ENCODE assay signal across 15 mouse cellular contexts in the genomic region with DNA sequence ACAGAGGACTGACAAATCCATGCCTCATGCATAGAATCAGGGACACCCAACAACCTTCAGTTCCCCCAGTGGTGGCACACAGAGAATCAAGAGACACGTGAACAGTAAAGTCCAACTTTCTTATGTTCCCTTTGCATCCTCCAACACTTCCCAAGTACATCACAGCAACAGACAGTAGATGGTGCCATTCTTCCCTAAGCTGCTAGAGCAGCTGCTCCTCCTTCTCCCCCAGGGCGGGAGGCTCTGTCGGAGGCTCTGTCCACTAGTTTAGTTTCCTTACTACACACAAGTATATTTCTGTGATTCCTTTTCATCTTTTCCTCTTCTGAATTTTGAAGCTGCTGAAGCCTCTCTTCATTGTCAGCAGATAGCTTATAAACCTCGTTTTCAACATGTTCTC.
A peak's percentile ranks its signal among the peaks of the same experiment; 100 is the strongest.
DNase-seq lines count a peak whose midpoint lies in the region; ATAC-seq and TF ChIP-seq lines count a peak whose summit lies in the region.
"Had no signal": no experiment of that assay in that cellular context is flagged by ENCODE, and none has a peak within 500 bp of the region (broad histone marks: within the 10 kb centered on the region; RNA-seq: fewer than 3 reads in every experiment).

No protein-coding gene starts in this region.

- H3K27me3 ChIP-seq in lung, embryonic 14.5 days (ENCODE audit: insufficient read depth, low read length), result no peaks in the 10 kb centered on the region
- no peaks in the 10 kb centered on the region for H3K27me3 ChIP-seq in liver, embryonic 12.5 days (replicated peaks)
- H3K27me3 ChIP-seq: intestine, embryonic 15.5 days; liver, embryonic 13.5 days had no signal

- no peaks in the 10 kb centered on the region for H3K36me3 ChIP-seq in lung, embryonic 14.5 days (ENCODE audit: insufficient read depth)
- no peaks in the 10 kb centered on the region for H3K36me3 ChIP-seq in liver, embryonic 12.5 days
- H3K36me3 ChIP-seq: intestine, embryonic 15.5 days; liver, embryonic 13.5 days had no signal

- peak; percentile 38 for TF ChIP-seq CTCF in lung, embryonic 14.5 days (IDR thresholded peaks at IDR 0.05; ENCODE audit: low read depth)

- no peak for ATAC-seq in lung, embryonic 14.5 days (ENCODE audit: insufficient read depth)
- ATAC-seq in liver, embryonic 12.5 days, result no peak
- ATAC-seq: CD4-positive, CD25-positive, alpha-beta regulatory T cell, adult 4 months; intestine, embryonic 15.5 days; Patski had no signal

- no peak overlapping the region for H3K4me3 ChIP-seq in lung, embryonic 14.5 days (ENCODE audit: low read depth, low read length)
- H3K4me3 ChIP-seq in liver, embryonic 12.5 days, result no peak overlapping the region
- H3K4me3 ChIP-seq: intestine, embryonic 15.5 days; liver, embryonic 13.5 days had no signal

- no peak overlapping the region for H3K27ac ChIP-seq in lung, embryonic 14.5 days (ENCODE audit: low read depth)
- H3K27ac ChIP-seq in liver, embryonic 12.5 days, result no peak overlapping the region
- H3K27ac ChIP-seq: intestine, embryonic 15.5 days; liver, embryonic 13.5 days had no signal

- no peaks in the 10 kb centered on the region for H3K9me3 ChIP-seq in lung, embryonic 14.5 days (ENCODE audit: low read depth, low read length)
- no peaks in the 10 kb centered on the region for H3K9me3 ChIP-seq in liver, embryonic 12.5 days (replicated peaks)
- H3K9me3 ChIP-seq: intestine, embryonic 15.5 days; liver, embryonic 13.5 days had no signal

- no peak overlapping the region for H3K9ac ChIP-seq in lung, embryonic 14.5 days
- no peak overlapping the region for H3K9ac ChIP-seq in liver, embryonic 12.5 days
- H3K9ac ChIP-seq: intestine, embryonic 15.5 days; liver, embryonic 13.5 days had no signal

- no peak overlapping the region for H3K4me2 ChIP-seq in lung, embryonic 14.5 days
- no peak overlapping the region for H3K4me2 ChIP-seq in liver, embryonic 12.5 days
- H3K4me2 ChIP-seq: intestine, embryonic 15.5 days; liver, embryonic 13.5 days had no signal

- peak; percentile 1 to 24 for DNase-seq in frontal cortex, adult 2 months (ENCODE audit: extremely low spot score in 1 of 2, low spot score in 1 of 2)
- no peak for DNase-seq in frontal cortex, postnatal 14 days (ENCODE audit: low spot score in 2 of 2)
- peak; percentile 43 for DNase-seq in lung, embryonic 14.5 days
- no peak for DNase-seq in lung, postnatal 14 days
- DNase-seq in brain, adult 2 months (ENCODE audit: low read depth, low spot score), result peak; percentile 56
- peak; percentile 53 for DNase-seq in retina, embryonic 14.5 days (ENCODE audit: low spot score)
- DNase-seq: adrenal gland, adult 8-10 months; heart, adult 11 months; liver, embryonic 13.5 days; lung, postnatal 36 days; thymus, postnatal 4 days had no signal

- H3K4me1 ChIP-seq in lung, embryonic 14.5 days (ENCODE audit: insufficient read depth), result no peaks in the 10 kb centered on the region
- H3K4me1 ChIP-seq in liver, embryonic 12.5 days, result no peaks in the 10 kb centered on the region
- H3K4me1 ChIP-seq: intestine, embryonic 15.5 days; liver, embryonic 13.5 days had no signal

- 34% methylated on average over 4 of the region's 4 CpGs for WGBS in lung, embryonic 14.5 days
- 48% methylated on average over 4 of the region's 4 CpGs for WGBS in liver, embryonic 12.5 days (ENCODE audit: insufficient replicate concordance)

Comparison
In these comparisons a context has a peak if more than half of its experiments do, and no peak if none do; other contexts are left out.
1. DNase-seq: peak in frontal cortex, adult 2 months (2 of 2), lung, embryonic 14.5 days (single experiment), brain, adult 2 months (single experiment) and retina, embryonic 14.5 days (single experiment); none in frontal cortex, postnatal 14 days (0 of 2) and lung, postnatal 14 days (single experiment).